Mouse (Mus musculus) stomach, postnatal 0 days (tissue): ENCODE measurements around the gene Harbi1. TPM values are rescaled to one million over a fixed set of nuclear protein-coding genes. Genes with fewer than 3 reads are reported as not detected.
"Not testable (repeated sequence)": the region's sequence is repeated elsewhere in the genome, so short reads cannot be mapped to it uniquely, and the experiment has no call there.

Experiments
- ATAC-seq: fragments of 200-750 bp; cut with Nextera tagmentation; 2 replicates; pipeline ENCODE4 v1.8.0; 2017; ENCODE audit not compliant: low FRiP score, low TSS enrichment
- DNase-seq: peaks from one replicate; pipeline ENCODE4 v3.0.0-alpha.2; 2016; ENCODE audit warnings: low spot score
- H3K27ac ChIP-seq: fragments of 300-500 bp; sonication (generic); replicated peaks from 2 replicates; pipeline ENCODE4 v1.5.1; 2014; ENCODE audit warnings: mild to moderate bottlenecking, control low read depth
- H3K27me3 ChIP-seq: fragments of 300-500 bp; sonication (generic); 2 replicates; pipeline ENCODE4 v1.6.1; 2014; ENCODE audit warnings: low read length; ENCODE audit not compliant: control insufficient read depth, insufficient read depth
- H3K36me3 ChIP-seq: fragments of 300-500 bp; sonication (generic); 2 replicates; pipeline ENCODE4 v1.6.1; 2014; ENCODE audit warnings: low read length, mixed read lengths; ENCODE audit not compliant: control insufficient read depth, insufficient read depth
- H3K4me1 ChIP-seq: fragments of 300-500 bp; sonication (generic); replicated peaks from 2 replicates; pipeline ENCODE4 v1.6.1; 2014; ENCODE audit warnings: antibody characterized with exemption; ENCODE audit not compliant: control insufficient read depth, insufficient read depth
- H3K4me2 ChIP-seq: fragments of 300-500 bp; sonication (generic); replicated peaks from 2 replicates; pipeline ENCODE4 v1.6.1; 2014; ENCODE audit warnings: low read depth, mild to moderate bottlenecking, control low read depth, moderate library complexity
- H3K4me3 ChIP-seq: fragments of 300-500 bp; sonication (generic); 2 replicates; pipeline ENCODE4 v1.5.1; 2014; ENCODE audit warnings: low read depth, low read length, control low read depth
- H3K9ac ChIP-seq: fragments of 300-500 bp; sonication (generic); 2 replicates; pipeline ENCODE4 v1.6.1; 2014; ENCODE audit warnings: mild to moderate bottlenecking, low read length, control low read depth, mixed read lengths
- H3K9me3 ChIP-seq: fragments of 300-500 bp; sonication (generic); 2 replicates; pipeline ENCODE4 v1.6.1; 2016; ENCODE audit warnings: low read length; ENCODE audit not compliant: control insufficient read depth
- CTCF ChIP-seq: IDR thresholded peaks from 2 replicates; pipeline ENCODE4 v1.5.1; 2016; ENCODE audit warnings: antibody characterized with exemption, low read depth, mild to moderate bottlenecking, moderate library complexity
- EP300 ChIP-seq: optimal IDR thresholded peaks from 2 replicates; pipeline ENCODE3; 2016; ENCODE audit warnings: antibody characterized with exemption
- WGBS: fragments of 180-500 bp; shearing (Covaris S2); extraction: QIAGEN DNeasy Blood & Tissue Kit; methylation state at CpG from one replicate; pipeline ENCODE4 v1.1.7; 2014; 5-methylcytosine and 5-hydroxymethylcytosine counted together
- polyA plus RNA-seq: library from polyadenylated mRNA; unstranded; fragments of >200 nt; fragmentation: Nextera tagmentation; extraction: Ambion mirVana; gene quantifications from 2 replicates; pipeline ENCODE4 v1.2.1, GENCODE M21; 2015

The Harbi1 gene
- polyA plus RNA-seq, 1 experiment from 2014 or later = 10.5 TPM

DNA sequence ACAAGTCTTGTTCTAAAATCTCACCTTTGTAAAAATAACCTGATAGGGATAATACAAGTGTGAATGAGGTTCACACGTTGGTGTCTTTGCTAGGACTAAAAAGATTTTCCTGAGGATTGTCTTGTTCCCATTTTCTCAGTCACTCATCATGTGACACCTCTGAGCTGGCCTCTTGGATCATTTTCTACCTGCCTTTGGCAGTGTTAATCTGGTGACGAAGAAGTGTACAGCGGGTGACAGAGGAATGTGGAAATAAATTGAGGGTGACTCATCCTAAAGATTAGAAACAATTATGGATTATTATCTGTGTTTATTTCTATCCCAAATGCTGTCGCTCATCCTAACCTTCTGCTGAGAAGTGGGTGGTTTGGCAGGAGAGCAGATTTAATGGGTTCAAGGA lies 12.7 kb downstream of the Harbi1 start:
- no peak for ATAC-seq

GRCm38 (mm10) chr2:91723951-91724350 lies 13.3 kb downstream of the Harbi1 start:
- Histone ChIP-seq H3K4me3 (no peak overlapping the region), H3K27me3 (no peaks in the 10 kb centered on the region), H3K36me3 (peaks cover 7% of the 10 kb centered on the region; the same call in 1 of the 2 replicates), H3K4me1 (no peaks in the 10 kb centered on the region), H3K9ac (no peak overlapping the region), H3K9me3 (no peaks in the 10 kb centered on the region), H3K4me2 (no peak overlapping the region), H3K27ac (no peak overlapping the region)
- TF ChIP-seq CTCF (no peak), EP300 (no peak)
- ATAC-seq = no peak
- DNase-seq = no peak

More for the DNA sequence above, 12.7 kb downstream of the Harbi1 start:
- no peaks in the 10 kb centered on the region for H3K27me3 ChIP-seq
- no peaks in the 10 kb centered on the region for H3K9me3 ChIP-seq
- H3K4me1 ChIP-seq = no peaks in the 10 kb centered on the region
- no peak overlapping the region for H3K9ac ChIP-seq
- no peak overlapping the region for H3K4me3 ChIP-seq
- H3K4me2 ChIP-seq = no peak overlapping the region
- 52% methylated on average over 4 of the region's 4 CpGs for WGBS
- no peak overlapping the region for H3K27ac ChIP-seq
- H3K36me3 ChIP-seq = peaks cover 7% of the 10 kb centered on the region; the same call in 1 of the 2 replicates
- TF ChIP-seq CTCF (no peak), EP300 (no peak)
- DNase-seq = no peak

GRCm38 (mm10) chr2:91724716-91725115 lies 14.1 kb downstream of the Harbi1 start:
- 59% methylated on average over 2 of the region's 2 CpGs for WGBS
- H3K36me3 ChIP-seq = peaks cover 7% of the 10 kb centered on the region; the same call in 1 of the 2 replicates
- ATAC-seq = no peak
- H3K4me2 ChIP-seq = no peak overlapping the region
- H3K9me3 ChIP-seq = no peaks in the 10 kb centered on the region
- TF ChIP-seq EP300 (no peak), CTCF (no peak)
- no peak overlapping the region for H3K9ac ChIP-seq
- H3K27me3 ChIP-seq = no peaks in the 10 kb centered on the region
- no peak overlapping the region for H3K4me3 ChIP-seq
- no peak overlapping the region for H3K27ac ChIP-seq
- H3K4me1 ChIP-seq = no peaks in the 10 kb centered on the region
- DNase-seq = no peak

- H3K4me2 ChIP-seq, DNase-seq, H3K9ac ChIP-seq, H3K27ac ChIP-seq, H3K9me3 ChIP-seq, H3K36me3 ChIP-seq, H3K4me1 ChIP-seq, H3K4me3 ChIP-seq, ATAC-seq, H3K27me3 ChIP-seq: not testable (repeated sequence)
- 55% methylated on average over 4 of the region's 4 CpGs for WGBS
Observed at GRCm38 (mm10) chr2:91725476-91725875, 14.8 kb downstream of the Harbi1 start.

- Histone ChIP-seq H3K9me3 (no peaks in the 10 kb centered on the region), H3K9ac (no peak overlapping the region), H3K4me1 (no peaks in the 10 kb centered on the region), H3K27ac (no peak overlapping the region), H3K4me3 (no peak overlapping the region), H3K27me3 (no peaks in the 10 kb centered on the region), H3K36me3 (no peaks in the 10 kb centered on the region), H3K4me2 (no peak overlapping the region)
- TF ChIP-seq CTCF (no peak), EP300 (no peak)
- DNase-seq (no peak), ATAC-seq (no peak)
- 85% methylated on average over 3 of the region's 3 CpGs for WGBS
Observed at GRCm38 (mm10) chr2:91727011-91727410, 16.4 kb downstream of the Harbi1 start.

- WGBS = 14% methylated on average over 4 of the region's 4 CpGs
- no peaks in the 10 kb centered on the region for H3K9me3 ChIP-seq
- H3K36me3 ChIP-seq = no peaks in the 10 kb centered on the region
- H3K4me3 ChIP-seq = peak overlapping the region; percentile 99
- H3K4me2 ChIP-seq = peak overlapping the region; percentile 44
- no peak overlapping the region for H3K9ac ChIP-seq
- H3K4me1 ChIP-seq = no peaks in the 10 kb centered on the region
- no peak overlapping the region for H3K27ac ChIP-seq
- DNase-seq = no peak
- no peak for TF ChIP-seq CTCF
- no peak for TF ChIP-seq EP300
- no peaks in the 10 kb centered on the region for H3K27me3 ChIP-seq
- ATAC-seq = 0 out of 2 replicates have a peak, but pooled peaks have one; percentile 5
Observed at GRCm38 (mm10) chr2:91729571-91729970, 18.9 kb downstream of the Harbi1 start.
